Mouse (Mus musculus) splenic B cell, adult 2 months (primary cell): ENCODE data around the gene Thap2.

Experiments used
- DNase-seq: peaks from one replicate; pipeline ENCODE4 v3.0.0-alpha.2; 2011; ENCODE audit warnings: low read depth, low spot score
- H3K27me3 ChIP-seq: 2 replicates; pipeline ENCODE4 v1.6.1; 2012; ENCODE audit warnings: mild to moderate bottlenecking, low read length, moderate library complexity, mixed read lengths; ENCODE audit not compliant: control insufficient read depth, poor library complexity, insufficient read depth, severe bottlenecking
- H3K36me3 ChIP-seq: 2 replicates; pipeline ENCODE4 v1.6.1; 2012; ENCODE audit warnings: mild to moderate bottlenecking, low read length, moderate library complexity, mixed read lengths; ENCODE audit not compliant: control insufficient read depth, poor library complexity, insufficient read depth, severe bottlenecking

The Thap2 gene

GRCm38 (mm10) chr10:115362623-115362964, 21.6 kb downstream of the Thap2 start:
- no peaks in the 10 kb centered on the region for H3K27me3 ChIP-seq
- no peak for DNase-seq

GRCm38 (mm10) chr10:115361840-115362622, 22.2 kb downstream of the Thap2 start, which contains the start of gene Tmem19:
TSS of gene Tmem19 (minus strand) at chr10:115362501.
- Histone ChIP-seq H3K36me3 (no peaks in the 10 kb centered on the region), H3K27me3 (no peaks in the 10 kb centered on the region)
- DNase-seq: peak; percentile 98

More at GRCm38 (mm10) chr10:115362623-115362964, 21.6 kb downstream of the Thap2 start:
- no peaks in the 10 kb centered on the region for H3K36me3 ChIP-seq

- peaks cover 7% of the 10 kb centered on the region; the same call in 1 of the 2 replicates for H3K36me3 ChIP-seq
- no peak for DNase-seq
- H3K27me3 ChIP-seq: no peaks in the 10 kb centered on the region
Measured at GRCm38 (mm10) chr10:115359066-115359465, 25.2 kb downstream of the Thap2 start.

GRCm38 (mm10) chr10:115358216-115358919, 25.9 kb downstream of the Thap2 start:
- peaks cover 7% of the 10 kb centered on the region; the same call in 1 of the 2 replicates for H3K36me3 ChIP-seq

GRCm38 (mm10) chr10:115356106-115356505, 28.1 kb downstream of the Thap2 start:
- Histone ChIP-seq H3K36me3 (peaks cover 7% of the 10 kb centered on the region; the same call in 1 of the 2 replicates), H3K27me3 (no peaks in the 10 kb centered on the region)
- no peak for DNase-seq

More at GRCm38 (mm10) chr10:115358216-115358919, 25.9 kb downstream of the Thap2 start:
- H3K27me3 ChIP-seq: no peaks in the 10 kb centered on the region
- DNase-seq: no peak

GRCm38 (mm10) chr10:115355016-115355415, 29.2 kb downstream of the Thap2 start:
- peaks cover 7% of the 10 kb centered on the region; the same call in 1 of the 2 replicates for H3K36me3 ChIP-seq
- DNase-seq: no peak

GRCm38 (mm10) chr10:115354553-115354952, 29.7 kb downstream of the Thap2 start:
- Histone ChIP-seq H3K36me3 (peaks cover 7% of the 10 kb centered on the region; the same call in 1 of the 2 replicates), H3K27me3 (no peaks in the 10 kb centered on the region)
- no peak for DNase-seq

More at GRCm38 (mm10) chr10:115355016-115355415, 29.2 kb downstream of the Thap2 start:
- H3K27me3 ChIP-seq: no peaks in the 10 kb centered on the region

GRCm38 (mm10) chr10:115350810-115351397, 33.3 kb downstream of the Thap2 start:
- no peak for DNase-seq
- H3K36me3 ChIP-seq: peaks cover 4% of the 10 kb centered on the region; the same call in 1 of the 2 replicates
- H3K27me3 ChIP-seq: no peaks in the 10 kb centered on the region

- Histone ChIP-seq H3K27me3 (no peaks in the 10 kb centered on the region), H3K36me3 (no peaks in the 10 kb centered on the region; the same call in 1 of the 2 replicates)
- no peak for DNase-seq
Measured at GRCm38 (mm10) chr10:115349509-115349908, 34.7 kb downstream of the Thap2 start.

- DNase-seq: no peak
- H3K36me3 ChIP-seq: no peaks in the 10 kb centered on the region
- H3K27me3 ChIP-seq: no peaks in the 10 kb centered on the region
Measured at GRCm38 (mm10) chr10:115349029-115349428, 35.2 kb downstream of the Thap2 start.

GRCm38 (mm10) chr10:115348131-115348530, 36.1 kb downstream of the Thap2 start:
- peaks cover 2% of the 10 kb centered on the region for H3K36me3 ChIP-seq
- no peak for DNase-seq
- H3K27me3 ChIP-seq: no peaks in the 10 kb centered on the region

- no peak for DNase-seq
- Histone ChIP-seq H3K27me3 (no peaks in the 10 kb centered on the region), H3K36me3 (peaks cover 4% of the 10 kb centered on the region)
Measured at GRCm38 (mm10) chr10:115346444-115346843, 37.8 kb downstream of the Thap2 start.

GRCm38 (mm10) chr10:115342771-115343425, 41.3 kb downstream of the Thap2 start:
- DNase-seq: no peak
- peaks cover 4% of the 10 kb centered on the region for H3K36me3 ChIP-seq
- H3K27me3 ChIP-seq: no peaks in the 10 kb centered on the region

- H3K27me3 ChIP-seq: no peaks in the 10 kb centered on the region
- H3K36me3 ChIP-seq: peaks cover 8% of the 10 kb centered on the region
- no peak for DNase-seq
Measured at GRCm38 (mm10) chr10:115339820-115340328, 44.4 kb downstream of the Thap2 start.
